Mouse (Mus musculus) hindbrain, embryonic 12.5 days (tissue): Measurements from ENCODE around the gene Epb41l3. TPM values are rescaled to one million over a fixed set of nuclear protein-coding genes. Genes with fewer than 3 reads are reported as not detected.

ENCODE experiments used
- ATAC-seq: fragments of 200-750 bp; cut with Nextera tagmentation; 2 replicates; pipeline ENCODE4 v1.8.0; 2017; ENCODE audit warnings: moderate TSS enrichment; ENCODE audit not compliant: low FRiP score
- H3K27ac ChIP-seq: fragments of 300-500 bp; sonication (generic); 2 replicates; pipeline ENCODE4 v1.5.1; 2016; ENCODE audit warnings: mild to moderate bottlenecking
- H3K27me3 ChIP-seq: fragments of 300-500 bp; sonication (generic); 2 replicates; pipeline ENCODE4 v1.6.1; 2016; ENCODE audit warnings: mild to moderate bottlenecking
- H3K36me3 ChIP-seq: fragments of 300-500 bp; sonication (generic); 2 replicates; pipeline ENCODE4 v1.6.1; 2016; ENCODE audit warnings: mild to moderate bottlenecking
- H3K4me1 ChIP-seq: fragments of 300-500 bp; sonication (generic); 2 replicates; pipeline ENCODE4 v1.6.1; 2016
- H3K4me2 ChIP-seq: fragments of 300-500 bp; sonication (generic); replicated peaks from 2 replicates; pipeline ENCODE4 v1.6.1; 2016; ENCODE audit warnings: mild to moderate bottlenecking
- H3K4me3 ChIP-seq: fragments of 300-500 bp; sonication (generic); 2 replicates; pipeline ENCODE4 v1.5.1; 2016; ENCODE audit warnings: mild to moderate bottlenecking
- H3K9ac ChIP-seq: fragments of 300-500 bp; sonication (generic); 2 replicates; pipeline ENCODE4 v1.6.1; 2016; ENCODE audit warnings: mild to moderate bottlenecking, moderate library complexity
- H3K9me3 ChIP-seq: fragments of 300-500 bp; sonication (generic); replicated peaks from 2 replicates; pipeline ENCODE4 v1.6.1; 2016; ENCODE audit warnings: mild to moderate bottlenecking
- WGBS: fragments of 180-500 bp; shearing (Covaris S2); methylation state at CpG from one replicate; pipeline ENCODE4 v1.1.7; 2016; 5-methylcytosine and 5-hydroxymethylcytosine counted together
- polyA plus RNA-seq: library from polyadenylated mRNA; unstranded; fragments of >200 nt; fragmentation: Nextera tagmentation; extraction: Ambion mirVana; gene quantifications from 2 replicates; pipeline ENCODE4 v1.2.1, GENCODE M21; 2016

Gene Epb41l3
- polyA plus RNA-seq, 1 experiment from 2014 or later, result 104 TPM

DNA sequence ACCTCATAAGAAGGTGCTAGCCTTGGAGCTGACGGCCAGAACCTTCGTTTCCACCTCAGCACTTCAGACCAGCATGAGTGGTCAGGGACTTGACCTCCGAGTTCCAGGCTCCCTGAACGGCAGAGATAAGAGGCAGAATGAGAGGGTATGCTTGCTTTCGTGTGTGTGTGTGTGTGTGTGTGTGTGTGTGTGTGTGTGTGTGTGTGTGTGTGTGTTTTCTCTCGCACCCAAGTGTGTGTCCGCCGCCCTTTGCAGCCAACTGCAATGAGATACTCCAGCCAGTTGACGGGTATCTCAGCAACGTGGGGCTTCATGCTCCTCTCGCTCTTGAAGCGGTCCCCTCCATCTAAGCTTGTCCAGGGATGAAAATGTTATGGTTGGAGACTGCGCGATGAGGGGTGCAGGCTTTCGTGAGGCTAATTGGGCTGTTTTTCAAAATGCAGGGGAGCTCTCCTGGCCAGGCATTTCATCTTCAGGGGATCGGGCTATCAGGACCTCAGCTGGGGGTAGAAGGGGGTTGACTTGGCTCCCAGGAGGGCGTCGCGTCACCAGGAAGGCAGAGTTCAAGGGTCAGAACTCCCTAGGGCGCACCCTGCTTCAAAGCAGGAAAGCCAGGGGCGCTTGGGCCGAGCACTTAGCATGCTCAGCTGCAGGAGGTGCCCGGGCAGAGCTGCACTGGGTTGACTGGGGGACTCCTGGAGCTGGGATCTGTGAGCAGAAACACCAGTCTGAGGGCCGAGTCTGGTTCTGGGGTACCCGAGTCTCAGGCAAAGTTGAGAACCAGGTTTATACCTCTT lies 1.5 kb downstream of the Epb41l3 start:
- WGBS, result 3% methylated on average over 25 of the region's 25 CpGs
- peak overlapping the region; percentile 55 for H3K9ac ChIP-seq
- H3K4me1 ChIP-seq, result peaks cover 19% of the 10 kb centered on the region
- peaks cover 48% of the 10 kb centered on the region for H3K27me3 ChIP-seq
- ATAC-seq, result no peak; the same call in 1 of the 2 replicates
- no peak overlapping the region for H3K27ac ChIP-seq
- H3K9me3 ChIP-seq, result no peaks in the 10 kb centered on the region
- H3K4me2 ChIP-seq, result peak overlapping the region; percentile 100
- H3K36me3 ChIP-seq, result no peaks in the 10 kb centered on the region
- peak overlapping the region; percentile 58 for H3K4me3 ChIP-seq

DNA sequence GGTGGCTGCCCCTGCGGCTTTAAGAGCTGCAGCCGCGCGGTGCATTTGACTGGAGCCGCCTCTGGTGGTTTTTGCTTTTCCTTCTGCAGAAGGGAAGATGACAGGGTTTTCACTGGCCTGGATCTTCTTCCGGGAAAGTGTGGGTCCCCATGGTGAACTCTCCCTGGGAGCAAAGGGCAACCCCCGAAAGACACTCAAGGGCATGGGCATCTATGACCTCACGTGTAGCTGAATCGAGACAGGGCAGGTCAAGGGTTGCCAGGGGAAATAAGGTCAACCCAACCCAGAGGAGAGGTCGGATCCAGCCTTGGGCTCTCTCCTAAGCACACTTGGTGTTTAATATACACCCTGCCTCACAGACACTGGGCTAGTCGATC lies 2.0 kb downstream of the Epb41l3 start:
- Histone ChIP-seq H3K27ac (no peak overlapping the region), H3K4me3 (peak overlapping the region; percentile 58), H3K9ac (no peak overlapping the region), H3K4me2 (peak overlapping the region; percentile 100), H3K27me3 (peaks cover 48% of the 10 kb centered on the region), H3K4me1 (peaks cover 19% of the 10 kb centered on the region), H3K36me3 (no peaks in the 10 kb centered on the region), H3K9me3 (no peaks in the 10 kb centered on the region)
- no peak for ATAC-seq
- WGBS, result 9% methylated on average over 11 of the region's 11 CpGs

DNA sequence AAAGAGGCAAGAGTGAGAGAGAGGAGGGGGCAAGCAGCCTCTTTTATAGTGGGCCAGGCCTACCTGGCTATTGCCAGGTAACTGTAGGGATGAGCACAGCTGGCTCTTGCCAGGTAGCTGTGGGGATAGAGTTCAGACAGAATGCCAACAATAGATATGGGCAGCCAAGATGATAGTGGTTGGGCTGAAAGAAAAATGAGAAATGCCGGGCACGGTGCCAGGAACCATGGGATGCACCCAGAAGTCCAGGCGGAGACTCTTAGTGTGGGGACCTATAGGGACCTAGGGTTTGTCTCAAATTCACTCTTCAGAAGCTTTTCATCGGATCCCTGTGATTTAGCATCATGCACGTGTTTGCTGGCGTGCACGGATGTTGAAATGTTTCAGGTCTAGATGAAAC lies 6.8 kb downstream of the Epb41l3 start:
- Histone ChIP-seq H3K36me3 (no peaks in the 10 kb centered on the region), H3K27me3 (peaks cover 18% of the 10 kb centered on the region), H3K27ac (no peak overlapping the region), H3K4me2 (no peak overlapping the region), H3K4me3 (no peak overlapping the region), H3K9ac (no peak overlapping the region), H3K4me1 (peaks cover 3% of the 10 kb centered on the region; the same call in 1 of the 2 replicates), H3K9me3 (no peaks in the 10 kb centered on the region)
- no peak for ATAC-seq
- WGBS, result 93% methylated on average over 7 of the region's 7 CpGs

DNA sequence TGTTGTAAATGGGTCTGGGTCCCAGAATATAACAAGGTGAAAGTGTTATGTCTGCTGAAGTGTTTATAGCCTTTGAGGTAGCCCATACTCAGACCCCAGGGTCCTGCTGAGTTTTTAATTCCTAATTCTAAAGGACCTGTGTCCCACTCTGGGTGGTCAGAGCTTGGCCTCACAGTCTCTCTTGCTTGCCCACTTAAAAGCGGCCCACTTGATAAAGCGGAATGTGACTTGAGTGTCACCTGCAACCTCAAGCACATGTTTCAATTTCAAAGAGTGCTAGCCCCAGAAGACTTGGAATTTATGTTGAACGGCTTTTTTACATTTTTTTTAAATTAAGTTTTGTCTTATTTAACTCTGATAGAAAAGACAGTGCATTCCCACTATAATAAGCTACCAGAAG lies 16.1 kb downstream of the Epb41l3 start:
- 96% methylated on average over 3 of the region's 3 CpGs for WGBS
- Histone ChIP-seq H3K9me3 (no peaks in the 10 kb centered on the region), H3K4me2 (no peak overlapping the region), H3K27me3 (no peaks in the 10 kb centered on the region), H3K27ac (no peak overlapping the region), H3K4me3 (no peak overlapping the region), H3K9ac (no peak overlapping the region), H3K36me3 (no peaks in the 10 kb centered on the region), H3K4me1 (no peaks in the 10 kb centered on the region)
- no peak for ATAC-seq

DNA sequence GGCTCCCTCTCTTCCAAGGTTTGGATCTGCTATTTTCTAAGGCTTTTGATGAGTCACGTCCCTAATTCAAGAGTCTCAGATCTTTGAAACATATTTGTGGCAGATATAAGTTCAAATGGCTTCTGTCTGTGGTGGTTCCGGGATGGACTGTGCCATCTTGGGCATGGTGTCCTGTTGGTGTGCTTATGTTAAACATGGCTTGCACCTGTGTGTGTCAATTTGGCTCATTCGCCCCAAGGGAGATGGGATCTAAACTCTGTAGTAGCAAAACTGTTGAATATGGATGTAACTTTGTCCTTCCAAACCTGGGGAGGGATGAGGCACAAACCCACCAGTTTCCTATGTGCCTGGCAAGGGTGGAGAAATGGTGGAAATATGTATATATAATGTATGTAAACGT lies 21.6 kb downstream of the Epb41l3 start:
- Histone ChIP-seq H3K27me3 (no peaks in the 10 kb centered on the region), H3K9ac (no peak overlapping the region), H3K4me2 (no peak overlapping the region), H3K9me3 (no peaks in the 10 kb centered on the region), H3K4me1 (no peaks in the 10 kb centered on the region), H3K36me3 (no peaks in the 10 kb centered on the region), H3K27ac (no peak overlapping the region), H3K4me3 (no peak overlapping the region)
- ATAC-seq, result no peak
- 95% methylated on average over 4 of the region's 4 CpGs for WGBS

DNA sequence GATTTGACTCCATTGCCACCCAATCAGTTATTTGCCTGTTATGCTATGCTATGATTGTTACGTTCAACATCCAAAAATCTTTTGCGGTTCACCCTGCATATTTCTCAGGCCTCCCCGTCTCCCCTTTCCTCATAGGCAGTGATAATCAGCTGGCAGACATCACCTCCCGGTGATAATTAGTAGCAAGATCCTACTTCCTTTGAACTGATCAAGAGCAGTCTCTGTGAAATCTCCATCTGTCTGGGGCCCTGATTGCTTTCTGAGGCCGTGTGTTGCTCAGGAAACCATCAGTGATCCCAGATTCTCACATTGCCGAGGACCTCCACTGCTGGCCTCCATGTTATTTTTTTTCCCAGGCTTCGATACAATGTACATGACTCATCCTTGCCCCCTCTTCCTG lies 22.5 kb downstream of the Epb41l3 start:
- Histone ChIP-seq H3K9me3 (no peaks in the 10 kb centered on the region), H3K4me3 (no peak overlapping the region), H3K4me2 (no peak overlapping the region), H3K27me3 (no peaks in the 10 kb centered on the region), H3K36me3 (no peaks in the 10 kb centered on the region), H3K27ac (no peak overlapping the region), H3K9ac (no peak overlapping the region), H3K4me1 (no peaks in the 10 kb centered on the region)
- WGBS, result 70% methylated on average over 7 of the region's 7 CpGs
- no peak for ATAC-seq

DNA sequence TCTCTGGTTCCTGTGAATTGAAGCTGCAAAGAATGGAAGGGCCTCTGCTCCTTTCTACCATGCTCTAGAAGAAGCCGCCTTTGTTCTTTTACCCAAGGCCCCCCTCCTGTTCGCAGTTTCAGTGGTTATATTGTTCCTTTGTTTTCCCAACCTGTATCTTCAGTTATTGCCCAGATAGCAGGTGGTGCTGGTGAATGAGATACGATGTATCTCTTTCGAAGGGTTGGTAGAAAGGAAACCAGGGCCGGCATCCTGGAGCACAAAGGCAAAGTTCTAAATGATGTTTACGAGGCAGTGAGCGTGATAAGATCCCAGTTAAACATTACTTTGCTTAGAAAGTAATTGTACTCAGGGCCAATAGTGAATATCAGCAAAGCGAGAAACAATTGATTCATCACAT lies 27.8 kb downstream of the Epb41l3 start:
- no peak for ATAC-seq
- Histone ChIP-seq H3K27ac (no peak overlapping the region), H3K4me3 (no peak overlapping the region), H3K9me3 (no peaks in the 10 kb centered on the region), H3K4me1 (no peaks in the 10 kb centered on the region), H3K4me2 (no peak overlapping the region), H3K27me3 (no peaks in the 10 kb centered on the region), H3K9ac (no peak overlapping the region), H3K36me3 (no peaks in the 10 kb centered on the region)
- 57% methylated on average over 8 of the region's 8 CpGs for WGBS

DNA sequence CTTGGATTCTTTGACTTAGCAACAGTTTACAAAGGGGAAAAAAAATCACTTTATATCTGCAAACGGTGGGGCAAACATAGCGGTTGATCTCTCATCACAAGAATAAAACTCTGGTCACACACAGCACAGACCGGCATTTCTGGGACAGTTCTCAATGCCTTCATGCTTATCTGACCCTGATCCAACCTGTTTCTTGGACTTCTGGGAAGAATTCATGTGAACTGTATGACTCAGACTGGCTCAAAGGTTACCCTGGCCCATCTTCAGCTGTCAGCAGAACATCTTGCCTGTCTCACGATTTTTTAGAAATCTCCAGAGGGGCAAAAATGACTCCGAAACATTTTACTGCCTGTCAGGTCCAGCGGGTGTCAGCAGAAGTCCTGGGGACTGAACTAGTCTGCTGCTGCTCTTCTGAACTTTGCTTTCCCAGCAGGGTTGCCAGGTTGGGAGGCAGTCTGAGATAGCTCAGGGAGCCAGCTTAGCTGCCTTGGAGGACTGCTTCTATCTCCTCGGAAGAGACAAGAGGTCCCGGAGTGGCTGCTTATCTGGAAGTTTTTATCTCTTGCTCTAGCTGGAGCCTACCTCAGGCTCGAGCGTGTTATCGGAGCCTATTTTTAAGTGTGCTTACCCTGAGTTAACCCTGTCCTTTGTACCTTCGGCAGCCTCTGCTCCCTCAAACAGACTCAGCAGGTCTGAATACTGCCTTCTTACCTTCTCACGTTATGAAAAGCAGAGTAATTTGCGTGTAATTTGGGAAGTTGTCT lies 29.7 kb downstream of the Epb41l3 start:
- no peaks in the 10 kb centered on the region for H3K36me3 ChIP-seq
- H3K4me2 ChIP-seq, result no peak overlapping the region
- no peaks in the 10 kb centered on the region for H3K4me1 ChIP-seq
- H3K9ac ChIP-seq, result no peak overlapping the region
- no peak for ATAC-seq
- WGBS, result 65% methylated on average over 14 of the region's 14 CpGs
- H3K27ac ChIP-seq, result no peak overlapping the region
- H3K9me3 ChIP-seq, result no peaks in the 10 kb centered on the region
- no peak overlapping the region for H3K4me3 ChIP-seq
- H3K27me3 ChIP-seq, result no peaks in the 10 kb centered on the region

DNA sequence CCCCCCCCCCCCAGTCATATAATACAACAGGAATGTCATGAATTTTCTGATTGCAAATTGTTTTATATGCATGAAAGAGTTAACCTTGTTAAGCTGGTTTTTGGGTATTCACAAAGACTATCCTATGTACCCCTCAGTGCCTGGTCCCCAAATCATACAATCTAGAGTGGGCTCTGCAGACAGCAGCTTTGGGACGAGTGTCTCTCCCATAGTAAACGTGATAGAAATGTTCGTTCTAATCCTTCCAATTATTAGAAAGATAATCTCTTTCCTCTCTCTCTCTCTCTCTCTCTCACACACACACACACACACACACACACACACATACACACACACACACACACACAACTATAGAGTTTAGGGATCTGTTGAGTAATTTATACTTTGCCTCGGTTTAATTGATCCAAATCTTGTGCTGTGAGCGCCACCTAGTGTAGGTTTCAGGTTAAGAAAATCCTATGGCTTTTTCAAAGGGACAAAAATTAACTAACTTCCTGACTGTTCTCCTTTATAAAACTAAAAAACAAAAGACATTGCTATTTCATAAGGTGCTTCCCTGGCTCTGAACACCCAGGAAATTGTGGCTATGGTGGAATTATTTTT lies 30.4 kb downstream of the Epb41l3 start:
- Histone ChIP-seq H3K4me3 (no peak overlapping the region), H3K36me3 (no peaks in the 10 kb centered on the region), H3K4me2 (no peak overlapping the region), H3K9me3 (no peaks in the 10 kb centered on the region), H3K9ac (no peak overlapping the region), H3K4me1 (no peaks in the 10 kb centered on the region), H3K27ac (no peak overlapping the region), H3K27me3 (no peaks in the 10 kb centered on the region)
- 44% methylated on average over 5 of the region's 5 CpGs for WGBS
- no peak for ATAC-seq

DNA sequence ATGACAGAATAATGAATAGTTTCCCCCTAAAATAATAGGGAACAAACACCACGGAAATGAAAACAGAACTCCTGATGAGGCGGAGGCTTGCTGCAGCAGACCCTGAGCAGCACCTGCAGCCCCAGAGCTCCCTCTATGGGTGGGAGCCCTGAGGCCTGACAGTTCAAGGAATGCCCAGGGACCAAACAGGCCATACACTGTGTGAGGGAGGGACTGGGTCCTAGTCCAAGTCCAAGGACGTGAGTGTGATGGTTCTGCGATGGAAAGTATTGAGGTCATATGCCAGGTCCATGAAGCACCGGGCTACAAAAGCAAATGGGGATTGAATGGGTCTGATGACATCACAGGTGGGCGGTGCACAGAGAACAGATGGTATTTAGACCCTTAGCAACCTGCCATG lies 33.7 kb downstream of the Epb41l3 start:
- Histone ChIP-seq H3K27ac (no peak overlapping the region), H3K36me3 (no peaks in the 10 kb centered on the region), H3K4me3 (no peak overlapping the region), H3K9me3 (no peaks in the 10 kb centered on the region), H3K9ac (no peak overlapping the region), H3K27me3 (no peaks in the 10 kb centered on the region), H3K4me2 (no peak overlapping the region), H3K4me1 (no peaks in the 10 kb centered on the region)
- WGBS, result 61% methylated on average over 6 of the region's 6 CpGs
- ATAC-seq, result no peak

DNA sequence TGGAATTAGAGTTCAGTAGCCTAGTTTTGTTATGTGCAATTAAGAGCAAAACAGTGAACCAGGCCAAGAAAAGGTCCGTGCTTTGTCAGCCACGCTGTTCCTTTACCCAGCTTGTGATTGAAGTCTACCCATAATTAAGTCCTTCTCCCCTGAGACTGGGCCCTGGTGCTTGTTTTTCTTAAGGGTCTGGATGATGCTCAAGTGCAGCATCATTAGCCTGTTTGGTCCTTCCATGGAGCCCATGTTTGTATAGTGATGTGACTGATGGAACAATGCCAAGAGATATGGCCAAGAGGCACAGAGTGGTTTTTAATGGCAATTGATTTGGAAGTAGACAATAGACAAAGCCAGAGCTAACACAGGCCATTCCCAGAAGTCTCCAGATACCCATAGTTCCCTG lies 36.7 kb downstream of the Epb41l3 start:
- no peak overlapping the region for H3K9ac ChIP-seq
- no peaks in the 10 kb centered on the region for H3K36me3 ChIP-seq
- H3K4me3 ChIP-seq, result no peak overlapping the region
- ATAC-seq, result no peak
- no peaks in the 10 kb centered on the region for H3K4me1 ChIP-seq
- H3K4me2 ChIP-seq, result no peak overlapping the region
- H3K9me3 ChIP-seq, result no peaks in the 10 kb centered on the region
- no peaks in the 10 kb centered on the region for H3K27me3 ChIP-seq
- H3K27ac ChIP-seq, result no peak overlapping the region
- 78% methylated on average over 2 of the region's 2 CpGs for WGBS

DNA sequence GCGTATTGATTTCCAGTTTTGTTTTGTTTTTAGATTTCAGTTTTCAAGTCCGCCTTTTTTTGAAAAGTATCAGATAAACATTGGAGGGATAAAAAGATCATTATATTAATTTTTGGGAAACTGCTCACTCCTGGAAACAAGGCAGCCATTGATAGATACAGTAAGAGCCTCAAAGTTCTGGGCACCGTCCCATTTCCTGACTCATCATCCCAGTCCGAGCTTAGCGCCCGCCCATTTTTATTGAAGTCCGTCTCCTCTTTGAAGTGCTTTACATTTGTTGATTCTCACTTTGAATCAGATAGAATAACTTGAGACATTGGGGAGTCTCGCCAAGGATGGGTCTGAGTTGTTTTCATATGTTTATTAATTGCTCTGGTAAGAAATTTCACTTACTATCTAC lies 43.7 kb downstream of the Epb41l3 start:
- WGBS, result 93% methylated on average over 8 of the region's 8 CpGs

More for the DNA sequence above, 43.7 kb downstream of the Epb41l3 start:
- peaks cover 17% of the 10 kb centered on the region for H3K4me1 ChIP-seq
- no peak overlapping the region for H3K4me2 ChIP-seq
- peaks cover 6% of the 10 kb centered on the region; the same call in 1 of the 2 replicates for H3K27me3 ChIP-seq
- no peak overlapping the region for H3K4me3 ChIP-seq
- no peak overlapping the region for H3K27ac ChIP-seq
- ATAC-seq, result no peak
- no peaks in the 10 kb centered on the region for H3K36me3 ChIP-seq
- H3K9me3 ChIP-seq, result no peaks in the 10 kb centered on the region
- H3K9ac ChIP-seq, result no peak overlapping the region
